Mouse (Mus musculus) ES-Bruce4 (cell line): ENCODE measurements at regions not wholly inside any gene's neighbourhood (a gene's known extent, or its start where the extent isn't known, plus 50 kb on each side); places are given as distances from the start of the nearest gene placed in this dataset.

Experiments used
- H3K27ac ChIP-seq: 2 replicates; pipeline ENCODE4 v1.5.1; 2012; ENCODE audit warnings: low read length, inconsistent platforms; ENCODE audit not compliant: insufficient read depth
- H3K27me3 ChIP-seq: 2 replicates; pipeline ENCODE4 v1.6.1; 2012; ENCODE audit warnings: mild to moderate bottlenecking, low read length, inconsistent platforms; ENCODE audit not compliant: control insufficient read depth, poor library complexity, insufficient read depth, severe bottlenecking
- H3K36me3 ChIP-seq: 2 replicates; pipeline ENCODE4 v1.6.1; 2012; ENCODE audit warnings: inconsistent platforms, mild to moderate bottlenecking, low read length, moderate library complexity; ENCODE audit not compliant: control insufficient read depth, poor library complexity, insufficient read depth, severe bottlenecking
- H3K4me1 ChIP-seq: one replicate; pipeline ENCODE4 v1.8.1; 2011; ENCODE audit warnings: low read length; ENCODE audit not compliant: control insufficient read depth, insufficient read depth
- H3K4me3 ChIP-seq: 2 replicates; pipeline ENCODE4 v1.5.1; 2011; ENCODE audit warnings: low read depth, mild to moderate bottlenecking, low read length
- H3K9ac ChIP-seq: 2 replicates; pipeline ENCODE4 v1.6.1; 2012; ENCODE audit warnings: low read depth, mild to moderate bottlenecking, inconsistent platforms; ENCODE audit not compliant: poor library complexity, severe bottlenecking
- H3K9me3 ChIP-seq: replicated peaks from 2 replicates; pipeline ENCODE4 v1.6.1; 2012; ENCODE audit warnings: mild to moderate bottlenecking, low read length, inconsistent platforms; ENCODE audit not compliant: control insufficient read depth, poor library complexity, insufficient read depth, severe bottlenecking
- CTCF ChIP-seq: IDR thresholded peaks from one replicate; pipeline ENCODE4 v1.8.1; 2011; ENCODE audit warnings: low read depth, low read length
- EP300 ChIP-seq: IDR thresholded peaks from 2 replicates; pipeline ENCODE4 v1.6.1; 2011; ENCODE audit warnings: low read depth, low read length; ENCODE audit not compliant: insufficient read depth
- POLR2A ChIP-seq: IDR thresholded peaks from one replicate; pipeline ENCODE4 v1.8.1; 2011; ENCODE audit warnings: low read length; ENCODE audit not compliant: insufficient read depth

DNA sequence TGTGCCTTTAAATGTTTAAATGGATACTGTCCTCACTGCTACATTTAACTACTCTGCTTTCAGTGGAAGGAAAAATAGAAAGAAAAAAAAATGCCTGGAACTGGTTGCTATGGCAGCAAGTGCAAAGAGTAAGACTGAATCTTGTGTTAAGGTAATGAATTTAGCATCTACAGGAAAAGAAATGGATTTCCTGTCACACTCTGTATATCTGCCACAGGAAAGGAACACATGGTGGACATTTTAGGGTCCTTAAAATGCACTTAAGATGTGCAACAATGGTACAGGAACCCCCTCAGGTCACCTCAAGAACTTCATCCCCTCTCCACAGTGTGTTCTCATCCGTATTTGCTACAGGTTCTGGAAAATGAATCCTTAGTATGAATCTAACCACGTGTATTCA lies 248.4 kb downstream of the Rfpl4b start:
- Histone ChIP-seq H3K27me3 (no peaks in the 10 kb centered on the region), H3K27ac (no peak overlapping the region), H3K4me1 (no peaks in the 10 kb centered on the region), H3K4me3 (no peak overlapping the region), H3K9me3 (no peaks in the 10 kb centered on the region), H3K9ac (no peak overlapping the region), H3K36me3 (no peaks in the 10 kb centered on the region)
- TF ChIP-seq CTCF = no peak
- no peak for TF ChIP-seq EP300
- no peak for TF ChIP-seq POLR2A

DNA sequence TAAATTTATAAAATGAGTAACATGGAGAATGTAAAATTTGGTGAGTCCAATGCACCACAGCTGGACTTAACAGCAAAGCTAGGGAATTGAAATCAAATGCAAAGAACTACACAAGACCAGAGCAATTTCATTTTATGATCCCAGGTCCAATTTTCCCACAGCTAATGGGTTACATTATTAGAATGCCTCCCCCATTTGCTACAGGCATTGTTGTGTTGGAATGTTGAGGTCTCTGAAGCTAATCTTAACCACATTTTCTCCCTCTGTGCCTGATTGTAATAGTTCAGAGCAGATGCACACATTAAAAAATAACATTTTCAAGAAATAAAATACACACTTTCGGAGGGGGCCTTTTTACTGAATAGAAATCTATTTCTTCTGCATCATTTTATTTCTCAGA lies 254.3 kb downstream of the Rfpl4b start:
- TF ChIP-seq EP300 = no peak
- no peak for TF ChIP-seq CTCF
- no peak for TF ChIP-seq POLR2A
- Histone ChIP-seq H3K9me3 (no peaks in the 10 kb centered on the region), H3K27me3 (no peaks in the 10 kb centered on the region), H3K4me1 (no peaks in the 10 kb centered on the region), H3K36me3 (no peaks in the 10 kb centered on the region), H3K9ac (no peak overlapping the region), H3K4me3 (no peak overlapping the region), H3K27ac (no peak overlapping the region)

DNA sequence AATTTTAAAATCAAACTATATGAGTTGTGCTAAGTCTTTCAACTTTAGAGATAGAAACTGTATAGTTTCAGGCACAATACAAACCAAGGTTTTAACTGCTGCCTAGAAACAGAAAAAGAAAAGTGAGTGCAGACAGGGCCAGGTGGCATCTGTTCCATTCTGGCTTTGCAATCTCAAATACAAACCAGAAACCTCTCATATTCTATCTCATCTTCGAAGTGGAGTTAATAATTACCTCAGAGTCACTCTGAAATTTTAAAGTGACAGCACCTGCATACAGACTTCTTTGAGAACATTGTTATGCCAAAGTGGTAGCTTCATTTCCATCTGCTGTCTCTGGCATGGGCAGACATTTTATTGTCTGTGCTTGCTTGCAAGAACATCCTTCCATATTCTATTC lies 255.2 kb downstream of the Rfpl4b start:
- H3K9me3 ChIP-seq = no peaks in the 10 kb centered on the region
- TF ChIP-seq EP300 = no peak
- no peak for TF ChIP-seq POLR2A
- no peak for TF ChIP-seq CTCF
- H3K36me3 ChIP-seq = no peaks in the 10 kb centered on the region
- H3K4me3 ChIP-seq = no peak overlapping the region
- H3K27ac ChIP-seq = no peak overlapping the region
- no peak overlapping the region for H3K9ac ChIP-seq
- H3K4me1 ChIP-seq = no peaks in the 10 kb centered on the region
- no peaks in the 10 kb centered on the region for H3K27me3 ChIP-seq

DNA sequence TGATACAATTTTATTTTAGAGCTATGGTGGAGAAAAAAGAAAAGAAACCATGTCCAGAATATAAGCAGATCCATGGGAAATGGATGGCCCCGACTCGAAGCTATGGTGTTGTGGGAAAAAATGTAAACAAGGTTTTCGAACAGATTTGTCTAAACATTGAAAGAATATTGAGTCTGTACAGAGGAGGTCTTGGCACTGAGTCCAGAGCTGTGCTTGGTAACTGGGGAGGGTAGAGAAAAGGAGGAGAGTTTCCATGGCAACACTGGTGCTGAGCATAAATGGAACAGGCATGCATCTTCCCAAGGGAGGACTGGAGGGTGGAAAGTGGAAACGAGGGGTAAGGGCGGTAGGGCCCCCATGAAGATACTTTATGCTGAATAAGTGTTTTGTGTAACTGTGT lies 266.5 kb downstream of the Rfpl4b start:
- H3K27me3 ChIP-seq = no peaks in the 10 kb centered on the region
- no peak overlapping the region for H3K9ac ChIP-seq
- no peak overlapping the region for H3K4me3 ChIP-seq
- H3K27ac ChIP-seq = no peak overlapping the region
- TF ChIP-seq POLR2A = no peak
- no peak for TF ChIP-seq CTCF
- H3K36me3 ChIP-seq = no peaks in the 10 kb centered on the region
- H3K9me3 ChIP-seq = no peaks in the 10 kb centered on the region
- H3K4me1 ChIP-seq = peaks cover 1% of the 10 kb centered on the region

DNA sequence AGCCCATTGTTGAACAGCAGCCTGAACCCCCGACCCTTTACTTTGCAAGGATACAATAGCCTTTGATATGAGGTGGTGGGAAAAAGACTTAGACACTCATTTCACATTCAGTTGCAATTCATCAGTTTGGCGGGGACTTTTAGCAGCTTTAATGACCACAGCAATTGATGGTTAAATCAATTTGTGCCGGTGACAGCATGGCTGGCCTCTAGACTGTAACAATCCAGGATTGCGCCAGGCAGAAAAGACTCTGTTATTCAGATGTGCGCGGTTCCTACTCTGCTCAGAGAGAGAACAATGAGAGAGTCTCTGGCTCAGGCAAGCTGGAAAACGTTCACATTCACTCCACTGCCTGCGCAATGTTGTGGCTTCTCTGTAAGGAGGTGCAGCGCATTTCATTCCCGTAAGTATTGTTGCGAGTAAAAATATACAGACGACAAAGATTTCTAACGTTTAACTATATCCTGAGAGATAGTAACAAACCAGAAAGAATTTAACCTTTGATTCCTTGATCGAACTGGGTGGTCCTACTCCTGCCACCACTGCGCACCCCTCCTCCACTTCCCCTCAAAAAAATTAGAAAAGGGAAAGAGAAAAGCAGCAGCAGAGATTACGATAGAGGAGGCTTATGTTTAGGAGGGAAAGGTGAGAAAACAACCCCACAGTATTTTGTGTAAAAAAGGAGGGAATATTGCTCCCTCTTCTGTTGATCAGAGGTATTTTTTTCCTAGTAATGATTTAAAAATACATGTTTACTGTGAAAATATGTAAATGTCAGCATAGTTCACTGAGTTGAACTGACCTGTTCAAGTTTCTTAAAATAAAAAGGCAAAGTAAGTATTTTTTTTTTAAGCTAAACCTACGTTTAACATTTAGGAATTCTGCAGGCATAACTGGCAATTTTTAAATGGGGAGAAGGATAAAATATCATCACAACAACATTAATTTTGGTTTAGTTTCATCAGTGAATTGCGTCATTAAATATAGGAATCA lies 267.6 kb downstream of the Rfpl4b start:
- no peaks in the 10 kb centered on the region for H3K36me3 ChIP-seq
- no peaks in the 10 kb centered on the region for H3K27me3 ChIP-seq
- peak overlapping the region; percentile 59; the same call in 1 of the 2 replicates for H3K27ac ChIP-seq
- no peak overlapping the region for H3K4me3 ChIP-seq
- TF ChIP-seq EP300 = no peak
- TF ChIP-seq POLR2A = no peak
- no peak for TF ChIP-seq CTCF
- no peak overlapping the region; the same call in 1 of the 2 replicates for H3K9ac ChIP-seq
- peaks cover 1% of the 10 kb centered on the region for H3K4me1 ChIP-seq
- no peaks in the 10 kb centered on the region for H3K9me3 ChIP-seq

DNA sequence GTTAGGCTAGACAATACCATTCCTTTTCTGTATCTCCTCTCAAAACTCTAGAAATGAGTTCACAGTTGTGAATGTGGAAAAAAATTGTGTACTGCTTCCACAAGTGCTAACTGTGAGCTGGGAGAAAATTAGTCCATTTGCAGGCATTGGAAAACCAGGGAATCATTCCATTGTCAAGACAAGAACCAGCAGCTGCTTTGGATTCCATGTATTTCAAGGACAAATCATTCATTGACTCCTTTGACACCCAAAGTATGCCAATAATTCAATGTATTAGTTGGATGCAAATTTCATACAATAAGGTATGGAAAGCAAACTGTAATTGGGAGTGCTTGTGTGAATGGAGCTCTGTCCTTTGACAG lies 268.3 kb downstream of the Rfpl4b start:
- Histone ChIP-seq H3K4me3 (no peak overlapping the region), H3K9me3 (no peaks in the 10 kb centered on the region), H3K27ac (no peak overlapping the region)

More for the DNA sequence above, 268.3 kb downstream of the Rfpl4b start:
- no peak for TF ChIP-seq CTCF
- no peak for TF ChIP-seq EP300
- no peak for TF ChIP-seq POLR2A
- H3K9ac ChIP-seq = no peak overlapping the region
- H3K27me3 ChIP-seq = no peaks in the 10 kb centered on the region
- H3K36me3 ChIP-seq = no peaks in the 10 kb centered on the region
- peaks cover 1% of the 10 kb centered on the region for H3K4me1 ChIP-seq
